Mouse (Mus musculus) spleen, adult 2 months (tissue): ENCODE data around the gene G430095P16Rik.

Source experiments
- CTCF ChIP-seq: fragments of 200-500 bp; IDR thresholded peaks from 2 replicates; pipeline ENCODE4 v1.5.1; 2011; ENCODE audit warnings: mild to moderate bottlenecking, inconsistent platforms; ENCODE audit not compliant: insufficient read depth, insufficient read length, insufficient replicate concordance; ENCODE audit errors: extremely low read depth
- POLR2A ChIP-seq: fragments of 200-500 bp; IDR thresholded peaks from 2 replicates; pipeline ENCODE4 v1.6.1; 2011; ENCODE audit warnings: low read depth, low read length, inconsistent platforms

- TF ChIP-seq POLR2A (no peak), CTCF (no peak)
Observed at GRCm38 (mm10) chr8:84732545-84732944, 9.7 kb downstream of the G430095P16Rik start.
